Mouse (Mus musculus) ES-Bruce4 (cell line): ENCODE measurements around the gene Dpy19l3. TPM values are rescaled to one million over a fixed set of nuclear protein-coding genes. Genes with fewer than 3 reads are reported as not detected.

Experiments
- H3K27ac ChIP-seq: 2 replicates; pipeline ENCODE4 v1.5.1; 2012; ENCODE audit warnings: low read length, inconsistent platforms; ENCODE audit not compliant: insufficient read depth
- H3K27me3 ChIP-seq: 2 replicates; pipeline ENCODE4 v1.6.1; 2012; ENCODE audit warnings: mild to moderate bottlenecking, low read length, inconsistent platforms; ENCODE audit not compliant: control insufficient read depth, poor library complexity, insufficient read depth, severe bottlenecking
- H3K36me3 ChIP-seq: 2 replicates; pipeline ENCODE4 v1.6.1; 2012; ENCODE audit warnings: inconsistent platforms, mild to moderate bottlenecking, low read length, moderate library complexity; ENCODE audit not compliant: control insufficient read depth, poor library complexity, insufficient read depth, severe bottlenecking
- H3K4me1 ChIP-seq: one replicate; pipeline ENCODE4 v1.8.1; 2011; ENCODE audit warnings: low read length; ENCODE audit not compliant: control insufficient read depth, insufficient read depth
- H3K4me3 ChIP-seq: 2 replicates; pipeline ENCODE4 v1.5.1; 2011; ENCODE audit warnings: low read depth, mild to moderate bottlenecking, low read length
- H3K9ac ChIP-seq: 2 replicates; pipeline ENCODE4 v1.6.1; 2012; ENCODE audit warnings: low read depth, mild to moderate bottlenecking, inconsistent platforms; ENCODE audit not compliant: poor library complexity, severe bottlenecking
- H3K9me3 ChIP-seq: replicated peaks from 2 replicates; pipeline ENCODE4 v1.6.1; 2012; ENCODE audit warnings: mild to moderate bottlenecking, low read length, inconsistent platforms; ENCODE audit not compliant: control insufficient read depth, poor library complexity, insufficient read depth, severe bottlenecking
- CTCF ChIP-seq: IDR thresholded peaks from one replicate; pipeline ENCODE4 v1.8.1; 2011; ENCODE audit warnings: low read depth, low read length
- EP300 ChIP-seq: IDR thresholded peaks from 2 replicates; pipeline ENCODE4 v1.6.1; 2011; ENCODE audit warnings: low read depth, low read length; ENCODE audit not compliant: insufficient read depth
- POLR2A ChIP-seq: IDR thresholded peaks from one replicate; pipeline ENCODE4 v1.8.1; 2011; ENCODE audit warnings: low read length; ENCODE audit not compliant: insufficient read depth
- polyA plus RNA-seq: library from polyadenylated mRNA; stranded (reverse); fragments of >200 nt; gene quantifications from 2 replicates; pipeline ENCODE4 v1.2.4, GENCODE M21; 2011; ENCODE audit warnings: low read depth; ENCODE audit not compliant: missing spikeins, insufficient read depth, insufficient read length

Dpy19l3 gene
- 24.2 and 31.9 TPM in 2 replicates for polyA plus RNA-seq

DNA sequence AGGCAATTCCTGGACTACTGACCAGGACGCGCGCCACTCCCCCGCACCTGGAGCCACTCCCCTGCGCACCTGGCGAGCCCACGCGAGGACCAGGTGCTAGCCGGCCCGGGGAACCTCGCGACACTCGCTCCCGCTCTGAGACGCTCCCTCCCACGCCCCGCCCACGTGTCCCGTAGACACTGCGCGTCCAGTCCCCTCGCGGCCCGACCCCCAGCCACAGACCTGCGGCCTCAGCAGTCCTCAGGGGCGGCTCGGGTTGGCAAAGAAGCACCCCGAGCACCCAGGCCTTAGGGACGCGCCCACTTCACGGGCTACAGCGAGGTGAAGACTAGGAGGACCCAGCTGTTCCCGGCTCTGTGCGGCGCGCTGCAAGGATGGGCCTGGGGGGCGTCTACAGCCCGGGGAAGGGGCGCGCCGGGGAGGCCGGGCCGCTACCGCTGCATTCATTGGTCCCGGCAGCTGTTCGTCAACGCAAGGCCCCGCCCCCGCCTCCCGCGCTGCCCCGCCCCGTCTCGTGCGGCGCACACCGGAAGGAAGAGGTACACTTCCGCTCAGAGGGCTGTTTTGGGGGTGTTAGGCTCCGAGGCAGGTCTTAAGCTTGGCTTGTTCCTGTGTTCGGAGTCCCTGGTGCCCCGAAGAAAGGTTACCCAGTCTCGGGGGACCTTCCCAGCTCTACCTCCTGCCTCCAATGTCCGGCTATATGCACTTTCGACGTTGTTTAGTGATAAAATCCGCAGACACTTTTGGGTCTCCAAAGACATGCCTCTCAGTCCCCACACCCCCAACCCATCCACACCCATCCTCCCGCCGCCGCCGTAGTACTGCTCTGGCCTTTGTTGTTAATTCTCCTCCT, at the start of gene Dpy19l3:
Dpy19l3 (minus strand) TSS at position 422 of the 853 bp plus-strand sequence.
- Histone ChIP-seq H3K27ac (no peak within 1 kb of the TSS), H3K4me3 (peak within 1 kb of the TSS; percentile 84), H3K9ac (peak within 1 kb of the TSS; percentile 62), H3K9me3 (no peaks in the 10 kb centered on the region), H3K36me3 (no peaks in the 10 kb centered on the region), H3K4me1 (no peaks in the 10 kb centered on the region), H3K27me3 (no peaks in the 10 kb centered on the region)
- TF ChIP-seq CTCF = no peak
- no peak for TF ChIP-seq POLR2A
- no peak for TF ChIP-seq EP300

DNA sequence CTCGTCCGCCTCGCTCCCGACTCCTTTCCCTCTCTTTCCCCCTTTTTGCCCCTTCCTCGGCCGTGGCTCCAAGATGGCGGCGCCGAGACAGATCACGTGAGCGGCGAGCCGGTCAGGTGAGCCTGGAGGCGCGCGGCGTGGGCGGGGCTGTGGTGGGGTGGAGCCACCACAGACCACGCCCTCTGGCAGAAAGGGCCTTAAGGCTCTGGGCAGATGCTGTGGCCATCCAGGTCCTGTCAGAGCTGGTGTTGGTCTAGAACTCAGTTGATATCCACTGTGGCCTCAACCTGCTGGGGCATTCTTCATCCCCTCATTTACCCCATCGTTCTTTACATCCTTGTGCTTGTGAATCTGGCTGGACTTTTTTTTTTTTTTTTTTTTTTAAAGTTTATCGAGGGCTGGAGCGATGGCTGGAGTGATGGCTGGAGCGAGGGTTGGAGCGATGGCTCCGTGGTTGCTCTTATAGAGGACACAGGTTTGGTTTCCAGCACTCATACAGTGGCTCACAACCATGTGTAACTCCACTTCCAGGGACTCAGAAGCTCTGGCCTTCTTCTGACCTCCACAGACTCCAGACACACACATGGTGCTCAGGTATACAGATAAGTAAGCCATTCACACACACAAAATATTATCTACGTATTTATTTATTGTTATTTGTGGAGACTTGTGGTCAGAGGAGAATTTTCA, 48.8 kb upstream of the Dpy19l3 start, which contains the start of gene Zfp507:
Zfp507 (minus strand) TSS at position 98 of the 690 bp plus-strand sequence.
- H3K9ac ChIP-seq = peak within 1 kb of the TSS; percentile 97
- H3K4me1 ChIP-seq = no peaks in the 10 kb centered on the region
- H3K4me3 ChIP-seq = peak within 1 kb of the TSS; percentile 98
- TF ChIP-seq EP300 (no peak; the same call in 1 of the 2 replicates), POLR2A (peak; percentile 68)
- no peaks in the 10 kb centered on the region for H3K27me3 ChIP-seq
- no peak within 1 kb of the TSS for H3K27ac ChIP-seq
- peaks cover 21% of the 10 kb centered on the region for H3K36me3 ChIP-seq
- H3K9me3 ChIP-seq = no peaks in the 10 kb centered on the region

DNA sequence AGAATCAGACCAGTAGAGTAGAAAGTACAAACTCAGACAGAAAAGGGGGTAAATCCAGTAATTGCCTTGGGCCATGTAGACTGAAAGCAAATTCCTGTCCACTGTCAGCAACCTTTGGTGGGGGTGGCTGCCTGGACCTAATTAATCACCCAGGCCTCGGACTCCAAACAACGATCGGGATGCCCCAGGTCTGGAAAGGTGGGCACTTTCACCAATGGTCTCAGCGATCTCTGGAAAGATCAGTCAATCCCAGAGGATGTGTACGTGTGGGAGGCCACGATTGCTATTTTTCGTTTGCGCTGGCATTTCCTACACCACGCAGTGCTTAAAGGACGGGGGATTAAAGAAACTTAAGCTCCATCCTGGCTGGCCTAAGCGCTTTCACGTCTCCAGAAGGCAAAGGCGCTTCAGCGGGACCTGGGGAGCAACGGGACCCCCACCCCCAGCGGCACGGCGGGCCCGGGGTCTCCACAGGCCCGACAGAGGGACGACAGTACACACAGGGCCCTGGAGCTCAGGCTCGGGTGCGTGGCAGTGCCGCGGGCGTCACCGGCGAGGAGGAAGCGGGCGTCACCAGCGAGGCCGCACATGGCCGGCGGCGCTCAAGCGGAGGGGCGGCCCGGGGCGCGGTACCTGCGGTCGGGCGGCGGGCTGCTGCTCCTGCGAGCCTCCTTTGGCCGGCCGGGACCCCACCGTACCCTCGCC, 48.1 kb upstream of the Dpy19l3 start:
- peak overlapping the region; percentile 98 for H3K4me3 ChIP-seq
- no peak for TF ChIP-seq EP300
- TF ChIP-seq POLR2A = no peak
- TF ChIP-seq CTCF = no peak

DNA sequence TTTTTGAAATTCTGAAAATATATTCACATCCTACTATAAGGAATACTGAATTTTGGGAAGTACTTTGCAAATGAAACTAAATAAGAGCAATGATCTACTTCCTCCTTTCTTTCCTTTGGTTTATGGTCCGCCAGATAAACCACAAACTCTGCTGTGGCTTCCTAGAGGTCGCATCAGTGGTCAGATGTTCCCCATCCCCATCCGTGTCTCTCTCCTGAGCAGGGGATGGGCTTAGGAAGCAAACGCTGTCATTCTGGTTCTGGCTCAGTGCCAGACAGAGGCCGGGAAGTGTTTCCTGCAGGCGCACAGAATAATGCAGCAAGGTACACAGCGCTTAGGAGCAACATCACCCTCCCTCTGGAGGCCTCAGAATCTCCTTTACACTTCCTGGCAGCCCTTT, 41.9 kb upstream of the Dpy19l3 start:
- Histone ChIP-seq H3K27me3 (no peaks in the 10 kb centered on the region), H3K4me1 (no peaks in the 10 kb centered on the region), H3K4me3 (no peak overlapping the region), H3K36me3 (peaks cover 49% of the 10 kb centered on the region), H3K9ac (no peak overlapping the region), H3K9me3 (no peaks in the 10 kb centered on the region), H3K27ac (no peak overlapping the region)
- TF ChIP-seq POLR2A (no peak), CTCF (no peak)

More for the DNA sequence above, 48.1 kb upstream of the Dpy19l3 start:
- peak overlapping the region; percentile 97 for H3K9ac ChIP-seq
- no peak overlapping the region for H3K27ac ChIP-seq
- no peaks in the 10 kb centered on the region for H3K9me3 ChIP-seq
- no peaks in the 10 kb centered on the region for H3K27me3 ChIP-seq
- H3K4me1 ChIP-seq = no peaks in the 10 kb centered on the region
- peaks cover 21% of the 10 kb centered on the region for H3K36me3 ChIP-seq

DNA sequence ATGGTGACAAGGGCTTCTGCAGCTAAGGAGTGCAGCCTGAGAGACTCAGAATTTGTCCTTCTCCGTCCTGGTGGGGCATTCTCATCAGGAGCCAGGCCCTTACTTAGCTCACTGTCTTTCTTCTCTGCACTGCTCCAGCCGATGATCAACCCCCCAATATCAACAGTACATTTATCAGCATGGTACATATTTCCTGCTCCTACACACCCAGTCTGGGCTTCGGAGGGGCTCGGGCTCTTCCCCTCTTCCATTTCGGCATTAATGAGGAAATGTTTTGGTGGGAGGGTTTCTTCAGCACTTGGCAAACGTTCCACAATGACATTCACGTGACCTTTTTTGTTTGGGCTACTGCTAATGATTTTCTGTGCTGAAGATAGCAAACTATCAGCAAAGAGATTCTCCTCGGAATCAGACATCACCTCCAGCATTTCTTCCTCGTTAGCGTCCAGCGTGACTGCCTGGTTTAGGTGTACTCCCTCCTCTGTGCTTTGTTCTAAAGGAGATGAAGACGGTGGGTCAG, 40.0 kb upstream of the Dpy19l3 start:
- no peak overlapping the region for H3K4me3 ChIP-seq
- no peak overlapping the region for H3K9ac ChIP-seq
- H3K27ac ChIP-seq = no peak overlapping the region
- no peaks in the 10 kb centered on the region for H3K9me3 ChIP-seq
- H3K4me1 ChIP-seq = no peaks in the 10 kb centered on the region
- TF ChIP-seq POLR2A (no peak), CTCF (no peak), EP300 (no peak)
- no peaks in the 10 kb centered on the region for H3K27me3 ChIP-seq
- H3K36me3 ChIP-seq = peaks cover 46% of the 10 kb centered on the region
